Mouse (Mus musculus): ENCODE results near the gene Sox1. TPM values are rescaled to one million over a fixed set of nuclear protein-coding genes. Genes with fewer than 3 reads are reported as not detected.

Gene Sox1
- polyA plus RNA-seq, 1 experiment from 2014 or later, result not detected

GRCm38 (mm10) chr8:12387223-12387860 lies 7.8 kb upstream of the Sox1 start:
- no peak for ATAC-seq (ENCODE audit: low FRiP score, low TSS enrichment)
- Histone ChIP-seq H3K4me1 (replicated peaks; ENCODE audit: control insufficient read depth, insufficient read depth) (0 out of 2 replicates have a peak, but pooled peaks cover 2% of the 10 kb centered on the region), H3K27me3 (ENCODE audit: control insufficient read depth, insufficient read depth, low read length) (peaks cover 41% of the 10 kb centered on the region), H3K4me2 (replicated peaks; ENCODE audit: low read depth) (no peak overlapping the region), H3K36me3 (ENCODE audit: control insufficient read depth, insufficient read depth, low read length) (no peaks in the 10 kb centered on the region), H3K9me3 (ENCODE audit: control insufficient read depth, low read length) (no peaks in the 10 kb centered on the region), H3K4me3 (ENCODE audit: low read depth, low read length) (no peak overlapping the region), H3K27ac (replicated peaks) (no peak overlapping the region), H3K9ac (ENCODE audit: low read length) (no peak overlapping the region)
- WGBS, result 2% methylated on average over 13 of the region's 13 CpGs
- TF ChIP-seq CTCF (IDR thresholded peaks at IDR 0.05; ENCODE audit: low read depth), result 0 out of 2 replicates have a peak, but pooled peaks have one; percentile 4
- TF ChIP-seq EP300 (optimal IDR thresholded peaks at IDR 0.05), result no peak
- DNase-seq (ENCODE audit: low spot score), result no peak

- H3K9ac ChIP-seq (ENCODE audit: low read length), result no peak overlapping the region
- 19% methylated on average over 4 of the region's 4 CpGs for WGBS
- H3K9me3 ChIP-seq (ENCODE audit: control insufficient read depth, low read length), result no peaks in the 10 kb centered on the region
- TF ChIP-seq EP300 (optimal IDR thresholded peaks at IDR 0.05), result no peak
- TF ChIP-seq CTCF (IDR thresholded peaks at IDR 0.05; ENCODE audit: low read depth), result no peak
- H3K4me1 ChIP-seq (replicated peaks; ENCODE audit: control insufficient read depth, insufficient read depth), result 0 out of 2 replicates have a peak, but pooled peaks cover 2% of the 10 kb centered on the region
- no peak overlapping the region for H3K4me2 ChIP-seq (replicated peaks; ENCODE audit: low read depth)
- ATAC-seq (ENCODE audit: low FRiP score, low TSS enrichment) (no peak), DNase-seq (ENCODE audit: low spot score) (no peak)
- no peaks in the 10 kb centered on the region for H3K36me3 ChIP-seq (ENCODE audit: control insufficient read depth, insufficient read depth, low read length)
- H3K27ac ChIP-seq (replicated peaks), result no peak overlapping the region
- H3K27me3 ChIP-seq (ENCODE audit: control insufficient read depth, insufficient read depth, low read length), result peaks cover 43% of the 10 kb centered on the region
- no peak overlapping the region for H3K4me3 ChIP-seq (ENCODE audit: low read depth, low read length)
Observed at GRCm38 (mm10) chr8:12387901-12388300, 7.2 kb upstream of the Sox1 start.

- no peak for DNase-seq (ENCODE audit: low spot score)
- Histone ChIP-seq H3K9ac (ENCODE audit: low read length) (no peak overlapping the region), H3K27ac (replicated peaks) (no peak overlapping the region), H3K4me2 (replicated peaks; ENCODE audit: low read depth) (no peak overlapping the region), H3K9me3 (ENCODE audit: control insufficient read depth, low read length) (no peaks in the 10 kb centered on the region), H3K36me3 (ENCODE audit: control insufficient read depth, insufficient read depth, low read length) (no peaks in the 10 kb centered on the region), H3K27me3 (ENCODE audit: control insufficient read depth, insufficient read depth, low read length) (peaks cover 41% of the 10 kb centered on the region), H3K4me3 (ENCODE audit: low read depth, low read length) (no peak overlapping the region), H3K4me1 (replicated peaks; ENCODE audit: control insufficient read depth, insufficient read depth) (0 out of 2 replicates have a peak, but pooled peaks cover 2% of the 10 kb centered on the region)
- WGBS, result 8% methylated on average over 10 of the region's 10 CpGs
- TF ChIP-seq CTCF (IDR thresholded peaks at IDR 0.05; ENCODE audit: low read depth) (no peak), EP300 (optimal IDR thresholded peaks at IDR 0.05) (no peak)
- no peak for ATAC-seq (ENCODE audit: low FRiP score, low TSS enrichment)
Observed at GRCm38 (mm10) chr8:12388390-12389115, 6.5 kb upstream of the Sox1 start.

GRCm38 (mm10) chr8:12389116-12389471 lies 6.0 kb upstream of the Sox1 start:
- Histone ChIP-seq H3K4me3 (ENCODE audit: low read depth, low read length) (no peak overlapping the region), H3K27ac (replicated peaks) (no peak overlapping the region), H3K9me3 (ENCODE audit: control insufficient read depth, low read length) (no peaks in the 10 kb centered on the region), H3K36me3 (ENCODE audit: control insufficient read depth, insufficient read depth, low read length) (no peaks in the 10 kb centered on the region), H3K9ac (ENCODE audit: low read length) (no peak overlapping the region), H3K4me1 (replicated peaks; ENCODE audit: control insufficient read depth, insufficient read depth) (0 out of 2 replicates have a peak, but pooled peaks cover 2% of the 10 kb centered on the region), H3K4me2 (replicated peaks; ENCODE audit: low read depth) (no peak overlapping the region), H3K27me3 (ENCODE audit: control insufficient read depth, insufficient read depth, low read length) (peaks cover 41% of the 10 kb centered on the region)
- WGBS, result 5% methylated on average over 5 of the region's 5 CpGs
- TF ChIP-seq EP300 (optimal IDR thresholded peaks at IDR 0.05) (no peak), CTCF (IDR thresholded peaks at IDR 0.05; ENCODE audit: low read depth) (no peak)
- no peak for ATAC-seq (ENCODE audit: low FRiP score, low TSS enrichment)
- no peak for DNase-seq (ENCODE audit: low spot score)

GRCm38 (mm10) chr8:12389801-12390639 lies 5.1 kb upstream of the Sox1 start:
- H3K36me3 ChIP-seq (ENCODE audit: control insufficient read depth, insufficient read depth, low read length), result no peaks in the 10 kb centered on the region
- no peak overlapping the region for H3K9ac ChIP-seq (ENCODE audit: low read length)
- no peak overlapping the region for H3K4me3 ChIP-seq (ENCODE audit: low read depth, low read length)
- WGBS, result 4% methylated on average over 29 of the region's 29 CpGs
- peaks cover 48% of the 10 kb centered on the region for H3K27me3 ChIP-seq (ENCODE audit: control insufficient read depth, insufficient read depth, low read length)
- H3K4me2 ChIP-seq (replicated peaks; ENCODE audit: low read depth), result no peak overlapping the region
- no peak for ATAC-seq (ENCODE audit: low FRiP score, low TSS enrichment)
- no peaks in the 10 kb centered on the region for H3K9me3 ChIP-seq (ENCODE audit: control insufficient read depth, low read length)
- TF ChIP-seq CTCF (IDR thresholded peaks at IDR 0.05; ENCODE audit: low read depth) (no peak), EP300 (optimal IDR thresholded peaks at IDR 0.05) (no peak)
- no peaks in the 10 kb centered on the region for H3K4me1 ChIP-seq (replicated peaks; ENCODE audit: control insufficient read depth, insufficient read depth)
- no peak overlapping the region for H3K27ac ChIP-seq (replicated peaks)
- no peak for DNase-seq (ENCODE audit: low spot score)

Data from stomach, postnatal 0 days (tissue).